Comparison of ENCODE assay signal across 10 mouse cellular contexts in genomic region chr7:139309106-139309505, GRCm38 (mm10).
A peak's percentile ranks its signal among the peaks of the same experiment; 100 is the strongest.
DNase-seq lines count a peak whose midpoint lies in the region; ATAC-seq and TF ChIP-seq lines count a peak whose summit lies in the region.
"Had no signal": no experiment of that assay in that cellular context is flagged by ENCODE, and none has a peak within 500 bp of the region (broad histone marks: within the 10 kb centered on the region; RNA-seq: fewer than 3 reads in every experiment).

No protein-coding gene starts in this region.

- no peak overlapping the region for H3K27ac ChIP-seq in kidney, adult 2 months (ENCODE audit: insufficient read depth, low read depth, low read length)
- H3K27ac ChIP-seq in hindbrain, postnatal 0 days, result no peak overlapping the region
- H3K27ac ChIP-seq: embryonic facial prominence, embryonic 13.5 days had no signal

- peak; percentile 23; the same call in 1 of the 2 replicates for TF ChIP-seq CTCF in kidney, adult 2 months (conservative IDR thresholded peaks at IDR 0.05; ENCODE audit: insufficient read depth, insufficient read length, low read depth, low read length)
- peak; percentile 18; the same call in 1 of the 2 replicates for TF ChIP-seq CTCF in hindbrain, postnatal 0 days (IDR thresholded peaks at IDR 0.05; ENCODE audit: low read depth)

- 0 out of 2 replicates have a peak, but pooled peaks have one; percentile 10 for ATAC-seq in hindbrain, postnatal 0 days

- H3K36me3 ChIP-seq in kidney, adult 2 months (ENCODE audit: control insufficient read depth, insufficient read depth, low read length), result no peaks in the 10 kb centered on the region
- H3K36me3 ChIP-seq in hindbrain, postnatal 0 days (ENCODE audit: insufficient read depth, low read length), result no peaks in the 10 kb centered on the region
- H3K36me3 ChIP-seq: embryonic facial prominence, embryonic 13.5 days; G1E had no signal

- no peak overlapping the region for H3K9ac ChIP-seq in hindbrain, postnatal 0 days (replicated peaks; ENCODE audit: low read length)
- H3K9ac ChIP-seq: embryonic facial prominence, embryonic 13.5 days had no signal

- no peaks in the 10 kb centered on the region for H3K9me3 ChIP-seq in hindbrain, postnatal 0 days (ENCODE audit: low read length)
- H3K9me3 ChIP-seq: embryonic facial prominence, embryonic 13.5 days had no signal

- no peak overlapping the region for H3K4me2 ChIP-seq in hindbrain, postnatal 0 days (ENCODE audit: low read depth, low read length)
- H3K4me2 ChIP-seq: embryonic facial prominence, embryonic 13.5 days had no signal

- H3K27me3 ChIP-seq in kidney, adult 2 months (replicated peaks; ENCODE audit: control insufficient read depth, insufficient read depth, low read length), result no peaks in the 10 kb centered on the region
- no peaks in the 10 kb centered on the region for H3K27me3 ChIP-seq in hindbrain, postnatal 0 days (ENCODE audit: insufficient read depth, low read length)
- H3K27me3 ChIP-seq: embryonic facial prominence, embryonic 13.5 days had no signal

- no peaks in the 10 kb centered on the region for H3K4me1 ChIP-seq in kidney, adult 2 months (ENCODE audit: control insufficient read depth, insufficient read depth, low read length)
- H3K4me1 ChIP-seq in hindbrain, postnatal 0 days (ENCODE audit: insufficient read depth, low read length), result peaks cover 12% of the 10 kb centered on the region; the same call in 1 of the 2 replicates
- H3K4me1 ChIP-seq: embryonic facial prominence, embryonic 13.5 days had no signal

- peak; percentile 34 for DNase-seq in kidney, adult 2 months
- no peak for DNase-seq in kidney, adult 18-20 months
- DNase-seq in gastrocnemius, adult 18-20 months (ENCODE audit: low spot score), result peak; percentile 83
- DNase-seq in hindbrain, postnatal 0 days (ENCODE audit: low spot score), result peak; percentile 20
- peak; percentile 23 for DNase-seq in mesoderm, embryonic 11.5 days (ENCODE audit: low read depth, low spot score)
- DNase-seq in thymus, postnatal 0 days (ENCODE audit: low spot score), result no peak
- DNase-seq in thymus, postnatal 36 days, result no peak
- no peak for DNase-seq in spleen, adult 12 weeks (ENCODE audit: low spot score)

- 49% methylated on average over 2 of the region's 2 CpGs for WGBS in kidney, adult 2 months
- 35% methylated on average over 2 of the region's 2 CpGs for WGBS in hindbrain, postnatal 0 days

- TF ChIP-seq POLR2A in kidney, adult 2 months (IDR thresholded peaks at IDR 0.05; ENCODE audit: low read depth, low read length), result no peak

- no peak overlapping the region for H3K4me3 ChIP-seq in kidney, adult 2 months (ENCODE audit: insufficient read depth, low read depth, low read length)
- no peak overlapping the region for H3K4me3 ChIP-seq in hindbrain, postnatal 0 days (ENCODE audit: low read length)
- H3K4me3 ChIP-seq: embryonic facial prominence, embryonic 13.5 days had no signal

Comparison
In these comparisons a context has a peak if more than half of its experiments do, and no peak if none do; other contexts are left out.
1. DNase-seq: peak in kidney, adult 2 months (single experiment), gastrocnemius, adult 18-20 months (single experiment), hindbrain, postnatal 0 days (single experiment) and mesoderm, embryonic 11.5 days (single experiment); none in kidney, adult 18-20 months (single experiment), thymus, postnatal 0 days (single experiment), thymus, postnatal 36 days (0 of 2) and spleen, adult 12 weeks (single experiment).